Mouse (Mus musculus): ENCODE data around the gene Gm45208.
A peak's percentile ranks its signal among the peaks of the same experiment; 100 is the strongest.
"Not testable (repeated sequence)": the region's sequence is repeated elsewhere in the genome, so short reads cannot be mapped to it uniquely, and the experiment has no call there.

The Gm45208 gene

GRCm38 (mm10) chrX:7727176-7727575 lies 5.1 kb downstream of the Gm45208 start:
- DNase-seq (ENCODE audit: low read depth, low spot score): no peak

GRCm38 (mm10) chrX:7728215-7728921 lies 6.3 kb downstream of the Gm45208 start, which contains the start of gene Praf2:
Praf2 (plus strand) TSS chrX:7728439.
- peak; percentile 90 for DNase-seq (ENCODE audit: low read depth, low spot score)

- DNase-seq (ENCODE audit: low read depth, low spot score): no peak
These were observed 6.8 kb downstream of the Gm45208 start for GRCm38 (mm10) chrX:7728922-7729265.

- DNase-seq (ENCODE audit: low read depth, low spot score): peak; percentile 77
These were observed 11.6 kb downstream of the Gm45208 start for GRCm38 (mm10) chrX:7733571-7734156.

GRCm38 (mm10) chrX:7739336-7740081 lies 17.5 kb downstream of the Gm45208 start:
- DNase-seq (ENCODE audit: low read depth, low spot score): no peak

- no peak for DNase-seq (ENCODE audit: low read depth, low spot score)
These were observed 18.2 kb downstream of the Gm45208 start for GRCm38 (mm10) chrX:7740082-7740819.

GRCm38 (mm10) chrX:7741103-7741502 lies 19.1 kb downstream of the Gm45208 start:
- DNase-seq (ENCODE audit: low read depth, low spot score): no peak

GRCm38 (mm10) chrX:7743470-7743869 lies 21.4 kb downstream of the Gm45208 start:
- DNase-seq (ENCODE audit: low read depth, low spot score): peak; percentile 55

- peak; percentile 78 for DNase-seq (ENCODE audit: low read depth, low spot score)
These were observed 22.9 kb downstream of the Gm45208 start for GRCm38 (mm10) chrX:7744940-7745339.

GRCm38 (mm10) chrX:7745429-7745828 lies 23.4 kb downstream of the Gm45208 start:
- no peak for DNase-seq (ENCODE audit: low read depth, low spot score)

- DNase-seq (ENCODE audit: low read depth, low spot score): peak; percentile 59
These were observed 28.5 kb downstream of the Gm45208 start, which contains the start of gene Ccdc120 for GRCm38 (mm10) chrX:7750432-7751116. Ccdc120 (minus strand) TSS chrX:7750905.

- DNase-seq (ENCODE audit: low read depth, low spot score): not testable (repeated sequence)
These were observed 31.6 kb downstream of the Gm45208 start for GRCm38 (mm10) chrX:7753627-7754026.

- DNase-seq (ENCODE audit: low read depth, low spot score): peak; percentile 90
These were observed 40.3 kb downstream of the Gm45208 start, which contains the start of gene Tfe3 for GRCm38 (mm10) chrX:7762137-7762920. Tfe3 (plus strand) TSS chrX:7762560.

- DNase-seq (ENCODE audit: low read depth, low spot score): no peak
These were observed 40.8 kb downstream of the Gm45208 start for GRCm38 (mm10) chrX:7762921-7763197.

- DNase-seq (ENCODE audit: low read depth, low spot score): peak; percentile 29
These were observed 41.8 kb downstream of the Gm45208 start for GRCm38 (mm10) chrX:7763631-7764393.

- DNase-seq (ENCODE audit: low read depth, low spot score): no peak
These were observed 42.7 kb downstream of the Gm45208 start for GRCm38 (mm10) chrX:7764657-7765280.

GRCm38 (mm10) chrX:7765281-7765670 lies 43.2 kb downstream of the Gm45208 start:
- no peak for DNase-seq (ENCODE audit: low read depth, low spot score)

GRCm38 (mm10) chrX:7765764-7766163 lies 43.7 kb downstream of the Gm45208 start:
- DNase-seq (ENCODE audit: low read depth, low spot score): no peak

GRCm38 (mm10) chrX:7769302-7770017 lies 47.4 kb downstream of the Gm45208 start:
- DNase-seq (ENCODE audit: low read depth, low spot score): no peak

Data from A20 (cell line).